15 mouse cellular contexts compared by ENCODE assay signal in the genomic region with DNA sequence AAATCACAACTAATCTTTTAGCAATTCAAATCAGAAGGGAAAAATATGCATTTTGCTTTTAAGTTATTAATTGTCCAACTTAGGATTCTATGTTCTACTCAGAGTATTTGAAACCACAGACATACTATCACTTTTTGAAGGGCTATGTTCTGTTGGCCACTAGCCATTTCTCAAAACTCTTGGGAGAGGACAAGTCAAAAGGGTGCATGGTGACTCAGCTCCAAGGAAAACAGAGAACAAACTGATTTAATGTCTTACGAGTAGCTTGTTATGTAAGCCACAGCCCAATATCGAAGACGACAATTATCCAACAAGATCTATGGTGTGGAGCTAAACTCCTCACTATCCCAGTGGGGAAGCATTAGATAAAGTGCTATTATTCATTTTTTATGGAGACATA.
DNase-seq lines count a peak whose midpoint lies in the region; TF ChIP-seq lines count a peak whose summit lies in the region.
"Had no signal": no experiment of that assay in that cellular context is flagged by ENCODE, and none has a peak within 500 bp of the region (broad histone marks: within the 10 kb centered on the region; RNA-seq: fewer than 3 reads in every experiment).

No protein-coding gene starts in this region.

- peak; percentile 26 to 45 for DNase-seq in heart, adult 18-20 months
- no peak for DNase-seq in heart, postnatal 4 days
- DNase-seq in kidney, adult 9 months = peak; percentile 42
- no peak for DNase-seq in kidney, adult 18-20 months
- peak; percentile 8 to 31 for DNase-seq in kidney, postnatal 36 days
- DNase-seq in layer of hippocampus, adult 11-12 months (ENCODE audit: low spot score) = no peak
- DNase-seq: cerebellum, adult 9-10 months; right cerebral cortex, adult 18-20 months had no signal

- TF ChIP-seq POLR2A in bone marrow macrophage, adult 2 months (IDR thresholded peaks at IDR 0.05; ENCODE audit: borderline replicate concordance, low read depth, low read length) = no peak

- H3K4me3 ChIP-seq in bone marrow macrophage, adult 2 months (ENCODE audit: insufficient read depth, low read length) = no peak overlapping the region
- H3K4me3 ChIP-seq: embryonic facial prominence, embryonic 12.5 days; erythroblast, embryonic 14.5 days; forebrain, embryonic 13.5 days; hindbrain, embryonic 13.5 days; midbrain, embryonic 12.5 days; neural tube, embryonic 13.5 days had no signal

- H3K4me1 ChIP-seq in bone marrow macrophage, adult 2 months (ENCODE audit: control insufficient read depth, insufficient read depth, low read length) = peaks cover 13% of the 10 kb centered on the region
- H3K4me1 ChIP-seq: embryonic facial prominence, embryonic 12.5 days; forebrain, embryonic 13.5 days; hindbrain, embryonic 13.5 days; midbrain, embryonic 12.5 days had no signal

- H3K27ac ChIP-seq in bone marrow macrophage, adult 2 months (ENCODE audit: insufficient read depth, low read depth, low read length) = peak overlapping the region; percentile 12; the same call in 1 of the 2 replicates
- H3K27ac ChIP-seq: embryonic facial prominence, embryonic 12.5 days; forebrain, embryonic 13.5 days; hindbrain, embryonic 13.5 days; midbrain, embryonic 12.5 days; neural tube, embryonic 13.5 days had no signal

- no peak for TF ChIP-seq CTCF in bone marrow macrophage, adult 2 months (IDR thresholded peaks at IDR 0.05; ENCODE audit: low read depth, low read length)

Comparison
In these comparisons a context has a peak if more than half of its experiments do, and no peak if none do; other contexts are left out.
1. DNase-seq: peak in heart, adult 18-20 months (2 of 2), kidney, adult 9 months (single experiment) and kidney, postnatal 36 days (2 of 2); none in heart, postnatal 4 days (single experiment), kidney, adult 18-20 months (single experiment) and layer of hippocampus, adult 11-12 months (single experiment).